Mouse (Mus musculus): ENCODE measurements around the gene Gtf2h4. TPM values are rescaled to one million over a fixed set of nuclear protein-coding genes. Genes with fewer than 3 reads are reported as not detected.
A peak's percentile ranks its signal among the peaks of the same experiment; 100 is the strongest.

Gtf2h4 gene
- polyA plus RNA-seq, 1 experiment = 32.9 TPM

- TF ChIP-seq CTCF (IDR thresholded peaks at IDR 0.05; ENCODE audit: extremely low read depth, insufficient read depth, low read length) = no peak
- no peak for TF ChIP-seq POLR2A (IDR thresholded peaks at IDR 0.05; ENCODE audit: extremely low read depth, insufficient read depth, low read length)
- Histone ChIP-seq H3K27ac (ENCODE audit: insufficient read depth, low read length) (peak overlapping the region; percentile 92), H3K4me1 (ENCODE audit: control insufficient read depth, insufficient read depth, low read length) (peaks cover 12% of the 10 kb centered on the region), H3K4me3 (ENCODE audit: insufficient read depth, low read length) (peak overlapping the region; percentile 29)
Measured at GRCm38 (mm10) chr17:35698501-35698883, 25.0 kb upstream of the Gtf2h4 start.

DNA sequence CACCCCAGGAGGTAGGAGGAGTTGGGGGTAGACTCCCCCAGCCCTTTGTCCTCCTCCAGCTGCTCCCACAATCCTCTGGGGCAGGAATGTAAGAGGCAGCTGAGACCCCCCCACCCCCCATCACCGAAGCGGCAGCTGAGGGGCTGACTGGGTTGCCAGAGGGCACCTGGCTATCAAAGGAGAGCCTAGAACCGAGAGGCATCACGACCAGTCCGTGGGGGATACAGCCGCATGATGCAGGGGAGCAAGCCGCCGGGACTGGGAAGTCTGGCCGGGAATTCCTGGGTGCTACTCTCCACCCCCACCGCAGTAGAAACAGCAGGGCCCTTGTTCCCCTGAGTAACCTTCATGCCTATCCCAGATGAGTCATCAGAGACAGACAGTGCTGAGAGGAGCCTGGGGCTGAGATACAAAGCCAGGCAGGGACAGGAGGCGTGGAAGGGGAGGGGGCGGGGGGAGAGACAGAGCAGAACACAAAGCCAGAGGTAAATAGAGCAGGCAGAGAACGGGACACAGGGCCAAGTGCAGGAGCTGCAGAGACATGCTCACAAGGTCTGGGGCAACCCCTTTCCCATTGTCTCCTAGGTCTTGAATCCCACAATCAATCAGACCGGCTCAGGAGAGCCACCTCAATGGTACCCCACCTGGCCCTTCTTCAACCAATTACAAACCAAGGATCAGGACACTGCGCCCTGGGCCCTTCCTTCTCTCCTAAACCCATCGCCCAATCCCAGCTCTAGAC, 24.4 kb upstream of the Gtf2h4 start:
- peak overlapping the region; percentile 29 for H3K4me3 ChIP-seq (ENCODE audit: insufficient read depth, low read length)
- peaks cover 13% of the 10 kb centered on the region for H3K4me1 ChIP-seq (ENCODE audit: control insufficient read depth, insufficient read depth, low read length)
- TF ChIP-seq POLR2A (IDR thresholded peaks at IDR 0.05; ENCODE audit: extremely low read depth, insufficient read depth, low read length) (peak; percentile 39; the same call in 1 of the 2 replicates), CTCF (IDR thresholded peaks at IDR 0.05; ENCODE audit: extremely low read depth, insufficient read depth, low read length) (no peak)
- peak overlapping the region; percentile 92 for H3K27ac ChIP-seq (ENCODE audit: insufficient read depth, low read length)

GRCm38 (mm10) chr17:35697429-35697758, 23.9 kb upstream of the Gtf2h4 start:
- H3K4me1 ChIP-seq (ENCODE audit: control insufficient read depth, insufficient read depth, low read length) = peaks cover 13% of the 10 kb centered on the region

DNA sequence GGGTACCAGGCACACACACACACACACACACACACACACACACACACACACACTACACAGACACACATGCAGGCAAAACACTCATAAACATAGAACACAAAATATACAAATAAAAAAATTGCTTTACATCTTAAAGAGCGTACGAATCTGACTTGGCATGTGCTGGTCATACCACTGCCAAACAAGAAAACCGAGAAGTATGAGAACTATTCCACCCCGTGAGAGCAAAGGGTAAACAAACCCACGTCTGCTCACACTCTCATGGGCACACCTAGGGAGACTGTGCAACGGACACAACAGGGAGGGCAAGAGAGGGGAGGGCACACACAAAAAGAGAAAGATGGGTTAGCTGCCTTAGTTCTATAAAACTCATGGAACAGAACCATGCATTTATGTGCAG, 23.2 kb upstream of the Gtf2h4 start:
- TF ChIP-seq CTCF (IDR thresholded peaks at IDR 0.05; ENCODE audit: extremely low read depth, insufficient read depth, low read length) (no peak), POLR2A (IDR thresholded peaks at IDR 0.05; ENCODE audit: extremely low read depth, insufficient read depth, low read length) (no peak)
- peaks cover 13% of the 10 kb centered on the region for H3K4me1 ChIP-seq (ENCODE audit: control insufficient read depth, insufficient read depth, low read length)
- H3K4me3 ChIP-seq (ENCODE audit: insufficient read depth, low read length) = peak overlapping the region; percentile 29
- H3K27ac ChIP-seq (ENCODE audit: insufficient read depth, low read length) = peak overlapping the region; percentile 92

More at GRCm38 (mm10) chr17:35697429-35697758, 23.9 kb upstream of the Gtf2h4 start:
- TF ChIP-seq POLR2A (IDR thresholded peaks at IDR 0.05; ENCODE audit: extremely low read depth, insufficient read depth, low read length) (no peak), CTCF (IDR thresholded peaks at IDR 0.05; ENCODE audit: extremely low read depth, insufficient read depth, low read length) (no peak)
- H3K4me3 ChIP-seq (ENCODE audit: insufficient read depth, low read length) = peak overlapping the region; percentile 29
- H3K27ac ChIP-seq (ENCODE audit: insufficient read depth, low read length) = peak overlapping the region; percentile 92

DNA sequence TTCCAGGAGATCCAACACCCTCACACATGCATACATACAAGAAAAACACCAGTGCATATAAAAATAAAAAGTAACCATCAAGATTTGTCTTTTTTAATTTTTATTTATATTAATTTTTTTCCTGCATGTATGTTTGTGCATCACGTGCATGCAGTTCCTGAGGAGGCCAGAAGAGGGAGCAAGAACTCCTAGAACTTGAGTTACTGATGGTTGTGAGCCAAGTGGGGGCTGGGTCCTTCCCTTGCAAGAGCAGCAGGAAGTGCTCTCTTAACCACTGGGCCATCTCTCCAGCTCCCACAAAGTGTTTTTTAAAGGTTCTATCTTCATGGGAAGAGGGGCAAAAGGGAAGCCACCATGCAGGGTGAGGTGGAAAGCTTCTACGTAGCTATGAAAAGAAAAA, 21.8 kb upstream of the Gtf2h4 start:
- Histone ChIP-seq H3K4me3 (ENCODE audit: insufficient read depth, low read length) (no peak overlapping the region), H3K4me1 (ENCODE audit: control insufficient read depth, insufficient read depth, low read length) (peaks cover 13% of the 10 kb centered on the region), H3K27ac (ENCODE audit: insufficient read depth, low read length) (no peak overlapping the region)
- TF ChIP-seq POLR2A (IDR thresholded peaks at IDR 0.05; ENCODE audit: extremely low read depth, insufficient read depth, low read length) (no peak), CTCF (IDR thresholded peaks at IDR 0.05; ENCODE audit: extremely low read depth, insufficient read depth, low read length) (peak; percentile 29; the same call in 1 of the 2 replicates)

DNA sequence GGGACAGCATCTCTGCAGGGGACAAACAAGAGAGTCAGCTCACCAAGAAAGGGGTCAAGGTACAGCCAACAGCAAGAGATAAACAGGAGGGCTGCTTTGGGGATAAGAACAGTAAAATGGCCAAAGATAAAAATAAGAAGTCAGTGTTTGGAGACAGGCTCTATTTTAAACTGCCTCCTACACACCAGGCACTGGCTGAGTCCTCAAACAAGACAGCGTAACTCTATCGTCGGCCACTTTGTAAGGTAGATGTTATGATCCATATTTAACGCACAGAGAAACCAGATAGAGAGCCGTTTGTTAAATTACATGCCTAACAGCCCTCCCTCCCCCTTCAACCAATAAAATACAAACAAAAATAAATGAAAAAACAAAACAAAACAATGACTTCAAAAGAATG, 20.4 kb upstream of the Gtf2h4 start:
- Histone ChIP-seq H3K4me1 (ENCODE audit: control insufficient read depth, insufficient read depth, low read length) (peaks cover 13% of the 10 kb centered on the region), H3K4me3 (ENCODE audit: insufficient read depth, low read length) (no peak overlapping the region), H3K27ac (ENCODE audit: insufficient read depth, low read length) (no peak overlapping the region)
- TF ChIP-seq POLR2A (IDR thresholded peaks at IDR 0.05; ENCODE audit: extremely low read depth, insufficient read depth, low read length) (no peak), CTCF (IDR thresholded peaks at IDR 0.05; ENCODE audit: extremely low read depth, insufficient read depth, low read length) (no peak)

GRCm38 (mm10) chr17:35692368-35692767, 18.8 kb upstream of the Gtf2h4 start:
- Histone ChIP-seq H3K27ac (ENCODE audit: insufficient read depth, low read length) (no peak overlapping the region), H3K4me3 (ENCODE audit: insufficient read depth, low read length) (no peak overlapping the region), H3K4me1 (ENCODE audit: control insufficient read depth, insufficient read depth, low read length) (peaks cover 6% of the 10 kb centered on the region)
- TF ChIP-seq CTCF (IDR thresholded peaks at IDR 0.05; ENCODE audit: extremely low read depth, insufficient read depth, low read length) (no peak), POLR2A (IDR thresholded peaks at IDR 0.05; ENCODE audit: extremely low read depth, insufficient read depth, low read length) (no peak)

GRCm38 (mm10) chr17:35691811-35692210, 18.3 kb upstream of the Gtf2h4 start:
- TF ChIP-seq POLR2A (IDR thresholded peaks at IDR 0.05; ENCODE audit: extremely low read depth, insufficient read depth, low read length) (no peak), CTCF (IDR thresholded peaks at IDR 0.05; ENCODE audit: extremely low read depth, insufficient read depth, low read length) (no peak)
- peaks cover 5% of the 10 kb centered on the region for H3K4me1 ChIP-seq (ENCODE audit: control insufficient read depth, insufficient read depth, low read length)
- H3K27ac ChIP-seq (ENCODE audit: insufficient read depth, low read length) = no peak overlapping the region
- H3K4me3 ChIP-seq (ENCODE audit: insufficient read depth, low read length) = no peak overlapping the region

DNA sequence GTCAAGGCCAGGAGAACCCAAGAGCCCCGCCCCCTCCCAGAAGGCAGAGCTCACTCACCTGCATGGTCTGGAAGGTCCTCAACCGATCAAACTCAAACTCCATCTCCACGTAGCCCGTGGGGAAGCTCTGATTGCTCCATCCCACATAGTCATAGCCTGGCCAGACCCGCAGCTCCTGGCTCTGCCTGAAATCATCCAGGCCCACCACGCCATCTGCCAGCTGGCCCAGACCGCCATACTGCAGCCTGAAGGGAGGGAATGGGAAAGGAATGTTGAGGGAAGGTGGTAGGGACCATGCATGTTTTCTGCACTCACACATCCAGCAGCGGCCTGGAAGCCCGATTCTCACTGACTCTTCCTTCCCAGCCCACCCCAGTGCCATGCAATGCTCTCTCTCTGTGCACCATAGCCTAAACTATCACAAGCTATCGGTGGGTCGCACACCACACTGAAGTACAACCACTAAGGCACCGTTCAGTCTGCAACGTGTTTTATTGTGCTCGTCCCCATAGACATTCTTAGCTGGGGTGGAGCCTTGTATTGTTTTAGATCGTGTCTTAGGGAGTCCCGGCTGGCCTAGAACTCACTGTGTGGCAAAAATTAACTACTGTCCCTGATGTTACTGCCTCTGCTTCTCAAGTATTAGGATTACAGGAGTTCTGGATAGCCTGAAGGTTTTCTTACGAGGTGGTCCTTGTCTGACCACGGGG, 16.6 kb upstream of the Gtf2h4 start:
- Histone ChIP-seq H3K27ac (ENCODE audit: insufficient read depth, low read length) (no peak overlapping the region), H3K4me3 (ENCODE audit: insufficient read depth, low read length) (no peak overlapping the region), H3K4me1 (ENCODE audit: control insufficient read depth, insufficient read depth, low read length) (peaks cover 4% of the 10 kb centered on the region; the same call in 1 of the 2 replicates)
- TF ChIP-seq POLR2A (IDR thresholded peaks at IDR 0.05; ENCODE audit: extremely low read depth, insufficient read depth, low read length) (no peak), CTCF (IDR thresholded peaks at IDR 0.05; ENCODE audit: extremely low read depth, insufficient read depth, low read length) (no peak)

Data from cortical plate, adult 2 months (tissue).